Mouse (Mus musculus) lung, postnatal 0 days (tissue): ENCODE measurements around the gene Frrs1.

ENCODE experiments used
- CTCF ChIP-seq: IDR thresholded peaks from 2 replicates; pipeline ENCODE4 v1.5.1; 2016; ENCODE audit warnings: antibody characterized with exemption, mild to moderate bottlenecking
- EP300 ChIP-seq: IDR thresholded peaks from 2 replicates; pipeline ENCODE4 v1.6.1; 2016; ENCODE audit warnings: antibody characterized with exemption, mild to moderate bottlenecking, control low read depth

GRCm38 (mm10) chr3:116923042-116923441 lies 63.8 kb downstream of the Frrs1 start:
- TF ChIP-seq CTCF (no peak), EP300 (no peak)
